Mouse (Mus musculus): ENCODE results near the gene Atp6v0d1. TPM values are rescaled to one million over a fixed set of nuclear protein-coding genes. Genes with fewer than 3 reads are reported as not detected.

Gene Atp6v0d1
- total and polyA plus RNA-seq, 3 experiments, result 51.1 to 83.8 TPM; not detected in 1

DNA sequence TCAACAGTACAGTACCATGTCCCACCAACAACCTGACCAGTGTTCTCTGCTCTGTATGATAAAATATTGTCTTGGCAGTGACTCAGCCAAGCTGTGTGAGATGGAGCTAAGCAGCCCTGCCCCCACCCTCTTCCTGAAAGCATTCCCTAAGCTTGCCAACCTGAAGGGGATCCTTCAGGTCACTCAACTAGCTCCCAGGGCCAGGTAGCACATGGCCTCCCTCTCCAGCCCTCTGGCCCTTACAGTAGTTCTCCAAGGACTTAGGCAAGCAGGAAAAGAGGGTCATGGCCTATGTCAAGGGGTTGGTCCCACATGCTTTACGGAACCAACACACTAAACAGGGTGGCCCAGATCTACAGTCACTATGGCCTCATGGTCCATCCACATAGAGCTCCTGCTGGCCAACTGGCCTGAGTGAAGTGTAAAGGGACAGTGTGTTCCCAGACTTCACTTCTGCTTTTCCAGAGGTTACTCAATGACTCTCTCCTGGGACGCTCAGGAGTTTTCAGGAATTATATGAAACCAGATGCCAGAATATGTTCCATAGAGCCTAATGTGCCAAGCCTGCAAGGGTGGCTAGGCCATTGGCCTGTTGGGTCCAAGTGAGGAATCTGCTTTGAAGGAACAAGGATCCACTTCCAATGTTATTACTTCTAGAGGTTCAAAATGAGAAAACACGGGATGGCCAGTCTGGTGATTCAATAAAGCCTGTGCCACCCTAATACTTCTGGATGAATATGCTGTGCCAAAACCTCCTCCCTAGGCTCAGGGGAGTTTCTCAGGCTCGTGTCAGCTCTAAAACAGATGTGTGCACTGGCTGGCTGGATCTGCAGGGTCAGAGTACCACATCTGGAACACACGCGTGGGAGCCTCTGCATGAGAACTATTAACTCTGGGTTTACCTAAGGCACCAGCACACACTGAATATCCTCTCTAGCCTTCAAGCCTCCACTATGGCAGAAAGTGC, 19.2 kb downstream of the Atp6v0d1 start:
- peaks cover 0 to 46% of the 10 kb centered on the region in 2 experiments; a peak in 2 of 4 replicates for H3K36me3 ChIP-seq (ENCODE audit: control insufficient read depth in 1 of 2, insufficient read depth in 2 of 2, low read length in 2 of 2)
- no peak overlapping the region for H3K4me3 ChIP-seq (ENCODE audit: control insufficient read depth in 1 of 2, insufficient read depth in 1 of 2, low read depth in 2 of 2, low read length in 2 of 2)
- H3K4me1 ChIP-seq (ENCODE audit: control insufficient read depth in 1 of 2, insufficient read depth in 2 of 2, low read length in 2 of 2), result peaks cover 28 to 44% of the 10 kb centered on the region in 2 experiments
- no peak overlapping the region for H3K9ac ChIP-seq (ENCODE audit: control insufficient read depth, low read depth, low read length, poor library complexity, severe bottlenecking)
- H3K79me2 ChIP-seq (ENCODE audit: control insufficient read depth, insufficient read depth, low read length, poor library complexity), result peaks cover 3% of the 10 kb centered on the region; the same call in 1 of the 2 replicates
- H3K27ac ChIP-seq (ENCODE audit: control insufficient read depth, low read depth, low read length), result no peak overlapping the region
- DNase-seq (ENCODE audit: low read depth, low spot score), result no peak
- TF ChIP-seq CTCF (IDR thresholded peaks at IDR 0.05 in 2 of 3, conservative IDR thresholded peaks at IDR 0.05 in 1 of 3; ENCODE audit: control insufficient read depth in 1 of 3, insufficient read depth in 1 of 3, low read depth in 2 of 3, low read length in 3 of 3, poor library complexity in 1 of 3, severe bottlenecking in 1 of 3) (no peak), HCFC1 (IDR thresholded peaks at IDR 0.05; ENCODE audit: low read depth, low read length) (no peak), MAZ (IDR thresholded peaks at IDR 0.05; ENCODE audit: low read depth, low read length) (no peak), SMC3 (IDR thresholded peaks at IDR 0.05; ENCODE audit: low read depth, low read length) (no peak), GATA1 (IDR thresholded peaks at IDR 0.05; ENCODE audit: low read depth, low read length) (no peak), ZNF384 (IDR thresholded peaks at IDR 0.05; ENCODE audit: low read depth, low read length) (no peak), JUND (IDR thresholded peaks at IDR 0.05; ENCODE audit: low read depth, low read length) (no peak), RAD21 (IDR thresholded peaks at IDR 0.05; ENCODE audit: low read depth, low read length) (no peak), SIN3A (IDR thresholded peaks at IDR 0.05; ENCODE audit: low read length) (no peak), ELF1 (IDR thresholded peaks at IDR 0.05; ENCODE audit: low read depth, low read length) (no peak), EP300 (IDR thresholded peaks at IDR 0.05; ENCODE audit: low read depth in 1 of 2, low read length in 2 of 2) (no peak), POLR2A (IDR thresholded peaks at IDR 0.05; ENCODE audit: control insufficient read depth in 1 of 2, insufficient read depth in 1 of 2, low read depth in 1 of 2, low read length in 2 of 2, poor library complexity in 1 of 2) (no peak), NELFE (IDR thresholded peaks at IDR 0.05; ENCODE audit: low read depth, low read length) (no peak), ZMIZ1 (IDR thresholded peaks at IDR 0.05; ENCODE audit: low read depth, low read length) (no peak), TAL1 (IDR thresholded peaks at IDR 0.05; ENCODE audit: low read length) (no peak), CHD1 (IDR thresholded peaks at IDR 0.05; ENCODE audit: low read depth, low read length) (no peak)
- no peaks in the 10 kb centered on the region for H3K9me3 ChIP-seq (replicated peaks; ENCODE audit: insufficient read depth, low read length)
- no peaks in the 10 kb centered on the region for H3K27me3 ChIP-seq (ENCODE audit: control insufficient read depth in 1 of 2, insufficient read depth in 2 of 2, low read length in 2 of 2)

DNA sequence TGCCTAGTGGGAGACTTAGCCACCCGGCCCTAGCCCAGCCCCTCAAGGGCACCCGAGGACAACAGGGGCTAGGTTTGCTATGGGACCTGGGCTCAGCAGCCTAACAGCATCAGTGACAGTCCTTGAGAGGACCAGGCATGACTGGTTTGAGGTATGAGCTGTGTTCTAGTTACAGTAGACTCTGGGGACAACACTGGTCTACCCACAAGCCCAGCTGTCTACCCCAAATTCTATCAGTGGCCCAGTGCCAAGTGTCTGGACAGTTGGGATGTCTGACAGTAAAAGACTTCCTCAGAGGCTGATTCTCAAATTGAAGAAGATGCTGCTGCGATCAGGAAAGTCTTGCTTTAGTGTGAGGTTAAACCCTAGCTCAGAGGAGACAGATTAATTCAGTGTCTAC, 20.6 kb downstream of the Atp6v0d1 start:
- peaks cover 0 to 55% of the 10 kb centered on the region in 2 experiments; a peak in 3 of 4 replicates for H3K36me3 ChIP-seq (ENCODE audit: control insufficient read depth in 1 of 2, insufficient read depth in 2 of 2, low read length in 2 of 2)
- H3K9me3 ChIP-seq (replicated peaks; ENCODE audit: insufficient read depth, low read length), result no peaks in the 10 kb centered on the region
- peak; percentile 35 for DNase-seq (ENCODE audit: low read depth, low spot score)
- peaks cover 32 to 50% of the 10 kb centered on the region in 2 experiments for H3K4me1 ChIP-seq (ENCODE audit: control insufficient read depth in 1 of 2, insufficient read depth in 2 of 2, low read length in 2 of 2)
- no peak for TF ChIP-seq ZC3H11A (IDR thresholded peaks at IDR 0.05; ENCODE audit: low read depth, low read length)
- no peak for TF ChIP-seq MAZ (IDR thresholded peaks at IDR 0.05; ENCODE audit: low read depth, low read length)
- no peak for TF ChIP-seq ELF1 (IDR thresholded peaks at IDR 0.05; ENCODE audit: low read depth, low read length)
- no peak for TF ChIP-seq ZNF384 (IDR thresholded peaks at IDR 0.05; ENCODE audit: low read depth, low read length)
- no peak for TF ChIP-seq TBP (IDR thresholded peaks at IDR 0.05; ENCODE audit: low read depth, low read length)
- TF ChIP-seq CHD2 (IDR thresholded peaks at IDR 0.05; ENCODE audit: low read length), result no peak
- no peak for TF ChIP-seq BHLHE40 (IDR thresholded peaks at IDR 0.05; ENCODE audit: borderline replicate concordance, low read depth, low read length)
- TF ChIP-seq MYB (IDR thresholded peaks at IDR 0.05; ENCODE audit: low read depth, low read length), result no peak
- no peak for TF ChIP-seq NELFE (IDR thresholded peaks at IDR 0.05; ENCODE audit: low read depth, low read length)
- TF ChIP-seq RAD21 (IDR thresholded peaks at IDR 0.05; ENCODE audit: low read depth, low read length), result no peak
- no peak overlapping the region for H3K9ac ChIP-seq (ENCODE audit: control insufficient read depth, low read depth, low read length, poor library complexity, severe bottlenecking)
- H3K27me3 ChIP-seq (ENCODE audit: control insufficient read depth in 1 of 2, insufficient read depth in 2 of 2, low read length in 2 of 2), result no peaks in the 10 kb centered on the region
- no peak overlapping the region for H3K27ac ChIP-seq (ENCODE audit: control insufficient read depth, low read depth, low read length)
- H3K79me2 ChIP-seq (ENCODE audit: control insufficient read depth, insufficient read depth, low read length, poor library complexity), result peaks cover 3% of the 10 kb centered on the region; the same call in 1 of the 2 replicates
- no peak overlapping the region for H3K4me3 ChIP-seq (ENCODE audit: control insufficient read depth in 1 of 2, insufficient read depth in 1 of 2, low read depth in 2 of 2, low read length in 2 of 2)

Data from MEL (cell line).